Mouse (Mus musculus) small intestine, adult 2 months (tissue): ENCODE data around the gene Rnf13. TPM values are rescaled to one million over a fixed set of nuclear protein-coding genes. Genes with fewer than 3 reads are reported as not detected.

Experiments
- H3K27ac ChIP-seq: fragments of 200-500 bp; 2 replicates; pipeline ENCODE4 v1.5.1; 2012; ENCODE audit warnings: low read depth, low read length, control low read depth, inconsistent platforms; ENCODE audit not compliant: insufficient read depth
- H3K27me3 ChIP-seq: fragments of 200-500 bp; 2 replicates; pipeline ENCODE4 v1.6.1; 2012; ENCODE audit warnings: mild to moderate bottlenecking, moderate library complexity, low read length, inconsistent platforms; ENCODE audit not compliant: control insufficient read depth, insufficient read depth
- H3K36me3 ChIP-seq: fragments of 200-500 bp; 2 replicates; pipeline ENCODE4 v1.6.1; 2012; ENCODE audit warnings: mild to moderate bottlenecking, low read length, control low read depth, inconsistent platforms; ENCODE audit not compliant: control insufficient read depth, insufficient read depth
- H3K4me1 ChIP-seq: fragments of 200-500 bp; 2 replicates; pipeline ENCODE4 v1.6.1; 2012; ENCODE audit warnings: low read length, inconsistent platforms, mixed read lengths; ENCODE audit not compliant: control insufficient read depth, insufficient read depth, insufficient read length
- H3K4me3 ChIP-seq: fragments of 200-500 bp; 2 replicates; pipeline ENCODE4 v1.5.1; 2012; ENCODE audit warnings: low read depth, mild to moderate bottlenecking, control low read depth, inconsistent platforms, low read length, moderate library complexity
- CTCF ChIP-seq: fragments of 200-500 bp; IDR thresholded peaks from 2 replicates; pipeline ENCODE4 v1.5.1; 2012; ENCODE audit warnings: low read depth, mild to moderate bottlenecking, control low read depth, inconsistent platforms, low read length, moderate library complexity, mixed read lengths; ENCODE audit not compliant: insufficient replicate concordance, insufficient read length; ENCODE audit errors: extremely low read depth
- POLR2A ChIP-seq: fragments of 200-500 bp; IDR thresholded peaks from 2 replicates; pipeline ENCODE4 v1.6.1; 2012; ENCODE audit warnings: low read depth, mild to moderate bottlenecking, control low read depth, inconsistent platforms, low read length, moderate library complexity
- WGBS: fragments of 180-500 bp; shearing (Covaris S2); methylation state at CpG from one replicate; pipeline ENCODE4 v1.1.7; 2018; 5-methylcytosine and 5-hydroxymethylcytosine counted together
- polyA plus RNA-seq: library from polyadenylated mRNA; depleted of rRNA; stranded (reverse); fragments of >200 nt; gene quantifications from 2 replicates; pipeline ENCODE4 v1.2.3, GENCODE M21; 2012; rRNA removed

Rnf13 gene
- 10.8 and 29.1 TPM in 2 replicates for polyA plus RNA-seq

GRCm38 (mm10) chr3:57735511-57736370, at the start of gene Rnf13:
Rnf13 (plus strand) TSS chr3:57736062.
- TF ChIP-seq POLR2A = peak; percentile 65
- no peak for TF ChIP-seq CTCF
- under 1% methylated on average over 59 of the region's 59 CpGs for WGBS
- H3K4me1 ChIP-seq = 0 out of 2 replicates have a peak, but pooled peaks cover 2% of the 10 kb centered on the region

GRCm38 (mm10) chr3:57691772-57692171, 44.1 kb upstream of the Rnf13 start:
- Histone ChIP-seq H3K4me3 (no peak overlapping the region), H3K27me3 (no peaks in the 10 kb centered on the region; the same call in 1 of the 2 replicates), H3K4me1 (no peaks in the 10 kb centered on the region), H3K27ac (no peak overlapping the region), H3K36me3 (no peaks in the 10 kb centered on the region)
- TF ChIP-seq CTCF = no peak
- TF ChIP-seq POLR2A = no peak
- 72% methylated on average over 4 of the region's 4 CpGs for WGBS

More at GRCm38 (mm10) chr3:57735511-57736370, at the start of gene Rnf13:
- Histone ChIP-seq H3K27me3 (no peaks in the 10 kb centered on the region), H3K27ac (peak within 1 kb of the TSS; percentile 97), H3K4me3 (peak within 1 kb of the TSS; percentile 90), H3K36me3 (no peaks in the 10 kb centered on the region)

- WGBS = 51% methylated on average over 2 of the region's 2 CpGs
- no peaks in the 10 kb centered on the region; the same call in 1 of the 2 replicates for H3K27me3 ChIP-seq
- no peaks in the 10 kb centered on the region for H3K36me3 ChIP-seq
- TF ChIP-seq CTCF = no peak
- TF ChIP-seq POLR2A = no peak
- H3K4me3 ChIP-seq = no peak within 1 kb of the TSS
- H3K4me1 ChIP-seq = no peaks in the 10 kb centered on the region
- no peak within 1 kb of the TSS for H3K27ac ChIP-seq
Observed at GRCm38 (mm10) chr3:57692719-57693118, 43.1 kb upstream of the Rnf13 start, which contains the start of gene Ankub1. Ankub1 (minus strand) TSS chr3:57692799.

- 84% methylated on average over 4 of the region's 4 CpGs for WGBS
- H3K27me3 ChIP-seq = no peaks in the 10 kb centered on the region
- no peak overlapping the region for H3K27ac ChIP-seq
- H3K4me1 ChIP-seq = no peaks in the 10 kb centered on the region
- H3K4me3 ChIP-seq = no peak overlapping the region
- no peak for TF ChIP-seq POLR2A
- TF ChIP-seq CTCF = no peak
- H3K36me3 ChIP-seq = no peaks in the 10 kb centered on the region
Observed at GRCm38 (mm10) chr3:57696249-57696648, 39.6 kb upstream of the Rnf13 start.

GRCm38 (mm10) chr3:57696779-57697178, 39.1 kb upstream of the Rnf13 start:
- no peak overlapping the region for H3K4me3 ChIP-seq
- TF ChIP-seq CTCF (no peak), POLR2A (no peak)
- H3K27me3 ChIP-seq = no peaks in the 10 kb centered on the region
- H3K27ac ChIP-seq = no peak overlapping the region
- 80% methylated on average over 9 of the region's 9 CpGs for WGBS
- no peaks in the 10 kb centered on the region for H3K4me1 ChIP-seq
- H3K36me3 ChIP-seq = no peaks in the 10 kb centered on the region

- H3K36me3 ChIP-seq = no peaks in the 10 kb centered on the region
- WGBS = 76% methylated on average over 6 of the region's 6 CpGs
- no peak overlapping the region for H3K4me3 ChIP-seq
- no peaks in the 10 kb centered on the region for H3K27me3 ChIP-seq
- H3K27ac ChIP-seq = no peak overlapping the region
- TF ChIP-seq POLR2A = no peak
- no peak for TF ChIP-seq CTCF
- no peaks in the 10 kb centered on the region for H3K4me1 ChIP-seq
Observed at GRCm38 (mm10) chr3:57714151-57714550, 21.7 kb upstream of the Rnf13 start.

GRCm38 (mm10) chr3:57732206-57732915, 3.5 kb upstream of the Rnf13 start:
- Histone ChIP-seq H3K4me3 (no peak overlapping the region), H3K4me1 (0 out of 2 replicates have a peak, but pooled peaks cover 2% of the 10 kb centered on the region), H3K27ac (no peak overlapping the region), H3K36me3 (no peaks in the 10 kb centered on the region), H3K27me3 (no peaks in the 10 kb centered on the region)
- 85% methylated on average over 5 of the region's 5 CpGs for WGBS
- TF ChIP-seq POLR2A (no peak), CTCF (no peak)
